Mouse (Mus musculus): ENCODE data around the gene Slc22a3. TPM values are rescaled to one million over a fixed set of nuclear protein-coding genes. Genes with fewer than 3 reads are reported as not detected.

Slc22a3 gene
- polyA plus RNA-seq, 1 experiment from 2014 or later, result 0.45 TPM

DNA sequence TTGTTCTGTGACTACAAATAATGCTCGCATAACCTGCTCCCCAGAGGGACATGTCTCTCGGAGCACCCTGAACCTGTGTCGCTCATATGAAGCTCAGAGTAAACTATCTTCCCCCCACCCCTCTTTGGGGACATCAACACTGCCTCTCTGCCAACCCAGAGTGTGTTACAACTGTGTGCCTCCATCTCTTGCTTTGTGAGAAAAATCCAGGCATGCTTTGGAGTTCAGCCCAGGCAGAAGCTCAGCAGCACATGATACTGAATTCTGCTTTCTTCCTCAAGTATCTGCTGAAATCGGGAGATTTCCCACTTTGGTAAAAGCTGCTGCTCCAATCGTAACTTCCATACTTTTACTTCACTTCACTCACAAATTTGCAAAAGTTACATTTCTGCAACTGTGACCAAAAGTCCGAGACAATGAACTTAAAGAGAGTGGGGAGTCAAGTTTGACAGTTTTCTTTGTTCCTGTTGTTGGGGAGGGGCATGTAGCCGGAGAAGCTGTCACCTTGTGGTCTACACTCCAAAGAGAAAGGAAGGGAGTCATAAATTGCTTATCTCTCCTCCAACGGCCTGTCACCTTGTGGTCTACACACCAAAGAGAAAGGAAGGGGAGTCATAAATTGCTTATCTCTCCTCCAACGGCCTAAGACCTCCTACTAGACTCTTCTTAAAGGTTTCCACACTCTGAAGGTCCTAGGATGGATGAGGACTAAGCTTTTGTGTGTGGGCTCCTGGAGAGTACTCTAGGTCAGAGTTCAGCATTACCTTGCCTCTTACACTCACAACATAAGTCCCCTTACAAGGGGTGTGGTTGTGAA, 5.8 kb upstream of the Slc22a3 start:
- 63% methylated on average over 9 of the region's 9 CpGs for WGBS
- Histone ChIP-seq H3K4me1 (ENCODE audit: control insufficient read depth, insufficient read depth, low read length) (no peaks in the 10 kb centered on the region), H3K9ac (replicated peaks; ENCODE audit: low read depth, low read length) (no peak overlapping the region), H3K27me3 (ENCODE audit: control insufficient read depth, insufficient read depth, low read length) (peaks cover 6% of the 10 kb centered on the region; the same call in 1 of the 2 replicates), H3K4me2 (replicated peaks; ENCODE audit: low read depth, low read length) (no peak overlapping the region), H3K9me3 (ENCODE audit: control insufficient read depth, low read depth, low read length) (no peaks in the 10 kb centered on the region), H3K36me3 (ENCODE audit: control insufficient read depth, insufficient read depth, low read length) (no peaks in the 10 kb centered on the region), H3K4me3 (ENCODE audit: low read depth, low read length) (no peak overlapping the region), H3K27ac (ENCODE audit: low read length) (no peak overlapping the region)
- ATAC-seq (ENCODE audit: insufficient number of reproducible peaks, insufficient read depth, low FRiP score, low read depth), result no peak

DNA sequence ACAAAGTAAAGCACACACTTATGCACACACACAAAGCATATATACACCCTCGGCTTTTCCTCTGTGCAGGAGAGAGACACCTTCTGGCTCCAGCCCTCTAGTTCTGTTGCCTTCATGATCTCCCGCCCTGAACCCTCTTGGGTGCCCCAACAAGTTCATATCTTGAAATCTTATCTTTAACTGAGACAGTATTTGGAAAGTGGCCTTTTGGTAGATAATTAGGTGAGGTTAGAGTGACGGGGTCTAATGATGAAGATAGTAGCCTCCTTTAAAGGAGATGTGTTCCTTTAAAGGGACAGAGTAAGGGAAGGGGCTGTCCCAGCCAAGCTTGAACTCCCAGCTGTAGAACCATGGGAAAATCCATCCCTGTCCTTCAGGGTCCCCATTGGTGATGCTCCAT, 3.7 kb upstream of the Slc22a3 start:
- peaks cover 25% of the 10 kb centered on the region for H3K27me3 ChIP-seq (ENCODE audit: control insufficient read depth, insufficient read depth, low read length)
- no peaks in the 10 kb centered on the region for H3K9me3 ChIP-seq (ENCODE audit: control insufficient read depth, low read depth, low read length)
- ATAC-seq (ENCODE audit: insufficient number of reproducible peaks, insufficient read depth, low FRiP score, low read depth), result no peak
- no peak overlapping the region for H3K4me3 ChIP-seq (ENCODE audit: low read depth, low read length)
- no peak overlapping the region for H3K4me2 ChIP-seq (replicated peaks; ENCODE audit: low read depth, low read length)
- no peak overlapping the region for H3K9ac ChIP-seq (replicated peaks; ENCODE audit: low read depth, low read length)
- 76% methylated on average over 3 of the region's 3 CpGs for WGBS
- H3K36me3 ChIP-seq (ENCODE audit: control insufficient read depth, insufficient read depth, low read length), result no peaks in the 10 kb centered on the region
- H3K27ac ChIP-seq (ENCODE audit: low read length), result no peak overlapping the region
- peaks cover 4% of the 10 kb centered on the region; the same call in 1 of the 2 replicates for H3K4me1 ChIP-seq (ENCODE audit: control insufficient read depth, insufficient read depth, low read length)

DNA sequence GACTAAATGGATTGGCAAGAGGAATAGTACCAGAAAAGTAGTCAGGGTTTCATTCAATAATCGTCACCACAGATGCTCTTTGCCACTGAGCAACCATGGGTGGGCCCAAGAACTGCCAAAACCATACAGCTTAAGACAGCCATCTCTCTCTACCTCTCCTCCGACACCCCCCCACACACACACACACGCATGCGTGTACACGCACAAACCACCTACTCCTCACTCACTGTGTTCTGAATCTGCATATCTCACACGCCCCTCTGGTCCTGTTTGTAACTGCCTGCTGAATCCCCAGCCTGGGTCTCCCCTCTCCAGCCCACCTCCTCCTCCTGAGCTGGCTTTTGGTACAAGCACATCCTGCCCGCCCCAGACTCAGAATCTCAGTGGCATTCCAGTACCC, 872 bp upstream of the Slc22a3 start:
- H3K27me3 ChIP-seq (ENCODE audit: control insufficient read depth, insufficient read depth, low read length), result peaks cover 29% of the 10 kb centered on the region

DNA sequence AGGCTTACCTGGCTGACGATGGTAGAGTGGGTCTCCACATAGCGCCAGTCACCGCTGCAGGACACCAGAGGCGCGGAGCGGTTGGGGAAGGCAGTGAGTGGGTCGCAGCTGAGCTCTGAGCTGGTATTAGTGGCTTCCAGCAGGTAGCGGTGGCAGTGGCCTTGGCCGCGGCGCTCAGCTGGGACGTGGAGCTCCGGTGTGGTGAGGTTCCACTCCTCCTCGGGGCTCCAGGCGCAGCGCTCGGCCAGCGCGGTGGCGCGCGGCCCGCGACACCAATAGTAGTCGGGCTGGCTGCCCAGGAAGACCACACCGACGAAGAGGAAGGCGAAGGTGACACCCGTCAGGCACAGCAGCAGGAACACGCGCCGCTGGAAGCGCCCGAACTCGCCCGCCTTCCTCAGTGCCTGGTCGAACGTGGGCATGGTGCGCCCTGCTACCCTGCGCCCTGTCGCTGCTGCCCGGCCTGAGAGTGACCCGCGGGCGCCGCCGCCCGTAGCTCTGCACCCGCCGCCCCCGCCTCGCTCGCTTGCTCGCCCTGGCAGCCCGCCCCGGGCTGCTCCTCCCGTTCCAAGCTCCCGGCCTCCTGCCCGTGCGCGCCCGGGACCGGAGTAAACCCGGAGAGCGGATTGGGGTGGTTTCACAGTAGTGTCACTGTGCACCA, 471 bp downstream of the Slc22a3 start:
- H3K9ac ChIP-seq (replicated peaks; ENCODE audit: low read depth, low read length), result no peak overlapping the region
- WGBS, result 2% methylated on average over 43 of the region's 65 CpGs
- H3K27me3 ChIP-seq (ENCODE audit: control insufficient read depth, insufficient read depth, low read length), result peaks cover 29% of the 10 kb centered on the region
- H3K4me3 ChIP-seq (ENCODE audit: low read depth, low read length), result peak overlapping the region; percentile 37
- peaks cover 4% of the 10 kb centered on the region; the same call in 1 of the 2 replicates for H3K4me1 ChIP-seq (ENCODE audit: control insufficient read depth, insufficient read depth, low read length)
- peak overlapping the region; percentile 72 for H3K4me2 ChIP-seq (replicated peaks; ENCODE audit: low read depth, low read length)
- H3K27ac ChIP-seq (ENCODE audit: low read length), result no peak overlapping the region
- ATAC-seq (ENCODE audit: insufficient number of reproducible peaks, insufficient read depth, low FRiP score, low read depth), result no peak
- H3K9me3 ChIP-seq (ENCODE audit: control insufficient read depth, low read depth, low read length), result no peaks in the 10 kb centered on the region
- no peaks in the 10 kb centered on the region for H3K36me3 ChIP-seq (ENCODE audit: control insufficient read depth, insufficient read depth, low read length)

More for the DNA sequence above, 872 bp upstream of the Slc22a3 start:
- no peak for ATAC-seq (ENCODE audit: insufficient number of reproducible peaks, insufficient read depth, low FRiP score, low read depth)
- 40% methylated on average over 7 of the region's 7 CpGs for WGBS
- no peaks in the 10 kb centered on the region for H3K9me3 ChIP-seq (ENCODE audit: control insufficient read depth, low read depth, low read length)
- no peak overlapping the region for H3K27ac ChIP-seq (ENCODE audit: low read length)
- H3K4me3 ChIP-seq (ENCODE audit: low read depth, low read length), result no peak overlapping the region
- no peak overlapping the region for H3K9ac ChIP-seq (replicated peaks; ENCODE audit: low read depth, low read length)
- H3K36me3 ChIP-seq (ENCODE audit: control insufficient read depth, insufficient read depth, low read length), result no peaks in the 10 kb centered on the region
- H3K4me2 ChIP-seq (replicated peaks; ENCODE audit: low read depth, low read length), result no peak overlapping the region
- peaks cover 4% of the 10 kb centered on the region; the same call in 1 of the 2 replicates for H3K4me1 ChIP-seq (ENCODE audit: control insufficient read depth, insufficient read depth, low read length)

DNA sequence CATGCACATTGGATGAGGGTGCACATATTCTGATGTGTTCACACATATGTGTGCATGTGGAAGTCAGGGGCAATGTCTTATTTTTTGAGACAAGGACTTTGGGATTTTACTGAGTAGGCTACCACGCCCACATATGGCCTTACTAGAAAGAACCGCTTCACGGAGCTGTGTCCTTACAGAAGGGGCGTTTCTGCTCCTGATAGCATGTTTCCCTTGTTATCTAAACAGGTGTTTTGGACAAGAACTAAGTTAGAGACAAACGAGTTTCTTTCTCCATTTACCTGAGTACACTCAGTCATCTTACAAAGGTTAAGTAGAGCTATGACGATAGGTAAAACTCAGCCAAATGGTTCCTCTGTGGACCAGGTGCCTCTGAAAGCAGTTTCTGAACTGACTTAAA, 1.8 kb downstream of the Slc22a3 start:
- H3K27me3 ChIP-seq (ENCODE audit: control insufficient read depth, insufficient read depth, low read length), result peaks cover 29% of the 10 kb centered on the region
- ATAC-seq (ENCODE audit: insufficient number of reproducible peaks, insufficient read depth, low FRiP score, low read depth), result no peak
- H3K36me3 ChIP-seq (ENCODE audit: control insufficient read depth, insufficient read depth, low read length), result no peaks in the 10 kb centered on the region
- H3K4me2 ChIP-seq (replicated peaks; ENCODE audit: low read depth, low read length), result no peak overlapping the region
- H3K4me1 ChIP-seq (ENCODE audit: control insufficient read depth, insufficient read depth, low read length), result peaks cover 4% of the 10 kb centered on the region; the same call in 1 of the 2 replicates
- H3K9me3 ChIP-seq (ENCODE audit: control insufficient read depth, low read depth, low read length), result no peaks in the 10 kb centered on the region
- WGBS, result 77% methylated on average over 6 of the region's 6 CpGs
- no peak overlapping the region for H3K4me3 ChIP-seq (ENCODE audit: low read depth, low read length)
- H3K27ac ChIP-seq (ENCODE audit: low read length), result no peak overlapping the region
- H3K9ac ChIP-seq (replicated peaks; ENCODE audit: low read depth, low read length), result no peak overlapping the region

DNA sequence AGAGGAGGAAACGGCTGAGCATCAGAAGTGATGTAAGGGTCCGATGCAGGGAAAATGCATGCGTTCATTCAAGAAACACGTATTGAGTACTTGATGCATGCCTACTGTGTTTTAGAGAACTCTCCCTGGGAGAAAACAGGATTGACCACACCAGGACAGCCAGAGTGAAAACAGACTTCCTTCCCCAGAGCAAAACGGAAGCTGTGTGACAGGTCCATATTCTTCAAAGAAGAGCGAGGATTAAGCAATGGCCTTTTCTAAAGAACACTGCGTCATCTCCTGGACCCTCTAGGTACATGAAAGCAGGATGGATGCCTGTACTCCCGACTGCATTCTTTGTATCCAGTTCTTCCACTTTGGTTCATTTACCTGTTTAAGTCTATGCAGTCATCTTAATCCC, 8.1 kb downstream of the Slc22a3 start:
- H3K27ac ChIP-seq (ENCODE audit: low read length), result no peak overlapping the region
- WGBS, result 85% methylated on average over 8 of the region's 8 CpGs
- no peaks in the 10 kb centered on the region for H3K36me3 ChIP-seq (ENCODE audit: control insufficient read depth, insufficient read depth, low read length)
- H3K4me3 ChIP-seq (ENCODE audit: low read depth, low read length), result no peak overlapping the region
- H3K9ac ChIP-seq (replicated peaks; ENCODE audit: low read depth, low read length), result no peak overlapping the region
- no peak for ATAC-seq (ENCODE audit: insufficient number of reproducible peaks, insufficient read depth, low FRiP score, low read depth)
- H3K27me3 ChIP-seq (ENCODE audit: control insufficient read depth, insufficient read depth, low read length), result no peaks in the 10 kb centered on the region
- no peaks in the 10 kb centered on the region for H3K4me1 ChIP-seq (ENCODE audit: control insufficient read depth, insufficient read depth, low read length)
- H3K4me2 ChIP-seq (replicated peaks; ENCODE audit: low read depth, low read length), result no peak overlapping the region
- H3K9me3 ChIP-seq (ENCODE audit: control insufficient read depth, low read depth, low read length), result no peaks in the 10 kb centered on the region

DNA sequence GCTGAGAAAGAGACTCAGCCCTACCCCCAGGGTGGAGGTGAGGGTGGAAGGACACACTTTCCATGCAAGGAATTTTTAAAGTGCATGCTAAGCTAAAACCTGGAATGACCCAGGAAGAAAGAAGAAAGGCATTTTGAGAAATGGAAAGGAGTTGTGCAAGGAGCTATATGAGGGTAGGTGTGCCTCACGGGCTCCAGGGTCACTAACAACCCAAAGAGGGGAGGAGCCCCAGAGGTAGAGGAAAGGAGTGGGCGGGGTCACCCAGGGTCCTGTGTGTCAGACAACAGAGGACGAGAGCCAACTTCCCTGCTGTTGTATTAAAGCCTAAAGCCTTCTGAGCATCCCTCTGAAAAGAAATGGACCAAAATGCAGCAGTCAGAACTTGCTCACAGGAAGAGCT, 11.9 kb downstream of the Slc22a3 start:
- Histone ChIP-seq H3K4me1 (ENCODE audit: control insufficient read depth, insufficient read depth, low read length) (no peaks in the 10 kb centered on the region), H3K4me3 (ENCODE audit: low read depth, low read length) (no peak overlapping the region), H3K27ac (ENCODE audit: low read length) (no peak overlapping the region), H3K9me3 (ENCODE audit: control insufficient read depth, low read depth, low read length) (no peaks in the 10 kb centered on the region), H3K27me3 (ENCODE audit: control insufficient read depth, insufficient read depth, low read length) (no peaks in the 10 kb centered on the region), H3K4me2 (replicated peaks; ENCODE audit: low read depth, low read length) (no peak overlapping the region), H3K9ac (replicated peaks; ENCODE audit: low read depth, low read length) (no peak overlapping the region), H3K36me3 (ENCODE audit: control insufficient read depth, insufficient read depth, low read length) (no peaks in the 10 kb centered on the region)
- ATAC-seq (ENCODE audit: insufficient number of reproducible peaks, insufficient read depth, low FRiP score, low read depth), result no peak
- WGBS, result 55% methylated on average over 3 of the region's 3 CpGs

DNA sequence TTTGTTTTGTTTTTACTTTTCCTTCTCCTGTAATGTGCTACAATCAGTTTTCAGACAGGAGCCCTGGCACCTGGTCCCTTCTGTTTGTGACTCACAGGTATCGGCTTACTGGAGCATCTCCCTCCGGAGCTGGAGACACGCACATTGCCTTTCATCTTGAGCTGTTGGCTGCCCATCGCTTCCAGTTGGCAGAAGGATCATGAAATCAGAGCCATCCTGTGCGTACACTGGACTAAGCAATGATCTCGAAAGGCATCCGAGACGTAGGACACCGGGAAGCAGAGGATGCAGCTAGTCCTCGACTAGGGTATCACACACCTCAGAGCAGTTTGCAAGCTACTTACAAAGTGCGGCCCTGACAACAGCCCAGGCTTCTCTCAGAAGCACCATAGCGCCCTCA, 15.9 kb downstream of the Slc22a3 start:
- H3K27me3 ChIP-seq (ENCODE audit: control insufficient read depth, insufficient read depth, low read length), result no peaks in the 10 kb centered on the region
- 84% methylated on average over 12 of the region's 12 CpGs for WGBS
- no peak overlapping the region for H3K4me2 ChIP-seq (replicated peaks; ENCODE audit: low read depth, low read length)
- H3K9me3 ChIP-seq (ENCODE audit: control insufficient read depth, low read depth, low read length), result no peaks in the 10 kb centered on the region
- H3K4me1 ChIP-seq (ENCODE audit: control insufficient read depth, insufficient read depth, low read length), result no peaks in the 10 kb centered on the region
- H3K27ac ChIP-seq (ENCODE audit: low read length), result no peak overlapping the region
- H3K9ac ChIP-seq (replicated peaks; ENCODE audit: low read depth, low read length), result no peak overlapping the region
- no peak for ATAC-seq (ENCODE audit: insufficient number of reproducible peaks, insufficient read depth, low FRiP score, low read depth)
- H3K36me3 ChIP-seq (ENCODE audit: control insufficient read depth, insufficient read depth, low read length), result no peaks in the 10 kb centered on the region
- H3K4me3 ChIP-seq (ENCODE audit: low read depth, low read length), result no peak overlapping the region

Measured in stomach, embryonic 14.5 days (tissue).